Mouse (Mus musculus) olfactory bulb, adult 2 months (tissue): Measurements from ENCODE around the gene Dydc2.

Source experiments
- CTCF ChIP-seq: fragments of 200-500 bp; IDR thresholded peaks from 2 replicates; pipeline ENCODE4 v1.5.1; 2012; ENCODE audit warnings: low read depth, mild to moderate bottlenecking, low read length, moderate library complexity; ENCODE audit not compliant: insufficient read depth
- POLR2A ChIP-seq: fragments of 200-500 bp; IDR thresholded peaks from 2 replicates; pipeline ENCODE4 v1.6.1; 2012; ENCODE audit warnings: mild to moderate bottlenecking, low read depth, low read length, moderate library complexity; ENCODE audit not compliant: insufficient read depth

GRCm38 (mm10) chr14:41050471-41050870, 18.5 kb downstream of the Dydc2 start:
- TF ChIP-seq POLR2A = no peak
- TF ChIP-seq CTCF = no peak
